Mouse (Mus musculus) megakaryocyte, embryonic 14.5 days (primary cell): ENCODE results near the gene Olfr1337.

Experiments
- FLI1 ChIP-seq: IDR thresholded peaks from 2 replicates; pipeline ENCODE4 v1.6.1; 2012; ENCODE audit warnings: low read length, inconsistent platforms, mixed read lengths
- GATA1 ChIP-seq: IDR thresholded peaks from 3 replicates; pipeline ENCODE4 v1.6.1; 2012; ENCODE audit warnings: mixed read lengths, low read length, inconsistent platforms, borderline replicate concordance

DNA sequence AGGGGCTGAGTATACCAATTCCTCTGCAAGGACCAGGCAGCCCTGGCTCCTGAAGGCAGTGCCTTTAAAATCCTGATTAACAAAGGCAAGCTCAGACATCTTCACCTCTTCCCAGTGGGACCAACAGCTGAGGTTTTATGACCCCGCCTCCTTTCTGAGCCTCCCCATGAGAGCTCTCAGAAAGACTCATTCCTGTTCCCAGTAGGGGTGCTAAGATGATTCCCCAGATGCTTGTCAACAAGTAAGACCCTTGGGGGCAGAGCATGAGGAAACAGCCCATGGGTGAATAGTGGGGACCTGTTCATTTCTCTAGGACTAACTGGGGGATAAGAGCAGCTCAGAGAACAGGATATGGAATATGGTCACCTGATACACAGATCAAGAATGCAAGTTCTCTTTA, 23.7 kb downstream of the Olfr1337 start, which contains the start of gene Olfr1338:
- TF ChIP-seq FLI1 (no peak), GATA1 (no peak)
